Mouse (Mus musculus): Measurements from ENCODE around the gene Plekha7. TPM values are rescaled to one million over a fixed set of nuclear protein-coding genes. Genes with fewer than 3 reads are reported as not detected.

Plekha7 gene
- polyA plus RNA-seq, 1 experiment from 2014 or later: 11.8 TPM

DNA sequence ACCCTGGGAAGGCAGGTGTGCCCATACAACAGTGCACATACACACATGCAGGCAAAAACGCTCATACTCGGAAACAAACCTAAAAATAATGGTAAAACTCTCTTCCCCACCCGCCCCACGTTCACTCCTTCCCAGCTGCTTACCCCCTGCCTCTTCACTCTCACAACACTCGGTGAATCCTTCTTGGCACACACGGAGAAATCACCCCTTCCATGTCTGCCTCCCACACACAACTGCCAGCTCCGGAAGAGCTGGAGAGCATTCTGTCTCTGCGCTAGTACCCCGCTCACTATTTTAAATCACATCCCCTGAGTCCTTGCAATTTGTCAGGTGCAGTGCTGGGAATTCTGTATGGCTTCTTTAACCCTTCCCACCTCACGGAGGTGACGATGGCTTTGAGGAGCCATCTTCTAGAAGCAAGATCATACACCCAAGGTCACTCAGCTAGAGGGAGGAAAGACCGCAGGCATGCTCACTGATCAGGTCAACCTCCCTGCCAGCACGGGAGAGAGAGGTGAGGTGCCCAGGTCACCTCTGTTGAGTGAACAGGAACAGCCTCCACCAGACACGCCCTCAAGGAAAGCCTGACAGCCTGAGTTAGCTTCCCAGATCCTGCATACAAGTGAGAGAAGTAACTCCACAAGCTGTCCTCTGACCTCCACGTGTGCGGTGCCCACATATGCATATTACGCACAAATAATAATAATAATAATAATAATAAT, 49.6 kb downstream of the Plekha7 start:
- Histone ChIP-seq H3K27me3 (ENCODE audit: insufficient read depth, low read length) (no peaks in the 10 kb centered on the region), H3K36me3 (ENCODE audit: insufficient read depth, low read length) (no peaks in the 10 kb centered on the region), H3K9ac (ENCODE audit: low read depth, low read length) (no peak overlapping the region), H3K4me1 (replicated peaks; ENCODE audit: insufficient read depth, low read length) (peaks cover 10% of the 10 kb centered on the region; the same call in 1 of the 2 replicates), H3K4me2 (ENCODE audit: low read length) (no peak overlapping the region), H3K9me3 (replicated peaks; ENCODE audit: low read length) (no peaks in the 10 kb centered on the region), H3K27ac (no peak overlapping the region; the same call in 1 of the 2 replicates), H3K4me3 (replicated peaks; ENCODE audit: low read depth, low read length) (no peak overlapping the region)
- TF ChIP-seq CTCF (IDR thresholded peaks at IDR 0.05; ENCODE audit: low read depth): no peak
- 50% methylated on average over 17 of the region's 17 CpGs for WGBS
- ATAC-seq (replicated peaks; ENCODE audit: low FRiP score, low read depth): peak; percentile 48; the same call in 1 of the 2 replicates
- DNase-seq (ENCODE audit: low spot score): peak; percentile 49

DNA sequence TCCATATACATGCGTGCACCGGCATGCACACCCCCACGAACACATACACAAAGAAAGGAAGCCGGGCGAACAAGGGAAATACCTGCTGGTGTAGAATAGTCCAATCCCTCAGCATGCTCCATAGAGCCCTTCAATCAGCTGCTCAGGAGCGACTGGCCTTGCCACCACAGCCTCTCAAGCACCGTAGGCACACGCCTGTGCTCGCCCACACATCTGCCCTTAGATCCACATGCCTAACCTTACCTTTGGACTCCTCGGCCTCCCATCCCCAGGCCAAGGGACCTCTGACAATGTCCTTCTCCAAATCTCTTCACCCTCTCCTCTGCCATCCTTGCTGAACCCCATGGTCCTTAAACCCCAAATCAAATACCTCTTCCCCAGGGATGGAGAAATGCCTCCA, 50.2 kb downstream of the Plekha7 start:
- TF ChIP-seq CTCF (IDR thresholded peaks at IDR 0.05; ENCODE audit: low read depth): no peak
- Histone ChIP-seq H3K4me2 (ENCODE audit: low read length) (no peak overlapping the region), H3K9me3 (replicated peaks; ENCODE audit: low read length) (no peaks in the 10 kb centered on the region), H3K36me3 (ENCODE audit: insufficient read depth, low read length) (no peaks in the 10 kb centered on the region), H3K27ac (no peak overlapping the region), H3K4me3 (replicated peaks; ENCODE audit: low read depth, low read length) (no peak overlapping the region), H3K4me1 (replicated peaks; ENCODE audit: insufficient read depth, low read length) (peaks cover 6% of the 10 kb centered on the region; the same call in 1 of the 2 replicates), H3K9ac (ENCODE audit: low read depth, low read length) (no peak overlapping the region), H3K27me3 (ENCODE audit: insufficient read depth, low read length) (no peaks in the 10 kb centered on the region)
- WGBS: 81% methylated on average over 10 of the region's 10 CpGs
- DNase-seq (ENCODE audit: low spot score): no peak
- no peak for ATAC-seq (replicated peaks; ENCODE audit: low FRiP score, low read depth)

DNA sequence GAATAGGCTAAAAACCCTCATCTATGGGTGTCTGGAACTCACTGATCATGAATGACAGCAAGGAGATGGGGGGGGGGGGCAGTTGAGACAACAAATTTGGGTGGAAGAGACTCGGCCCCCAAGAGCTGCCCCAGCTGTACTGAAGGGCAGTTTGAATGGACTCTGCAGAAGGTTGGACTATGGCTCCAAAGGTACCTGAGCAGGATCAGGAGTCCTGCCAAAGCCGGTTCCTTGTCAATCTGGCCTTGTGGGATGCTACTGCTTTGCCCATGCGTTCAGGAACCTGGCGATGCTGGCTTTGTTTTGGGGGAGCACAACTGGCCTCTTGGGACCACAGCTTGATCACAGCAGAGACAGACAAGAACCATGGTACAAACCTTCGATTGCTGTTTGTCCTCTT, 52.5 kb downstream of the Plekha7 start:
- ATAC-seq (replicated peaks; ENCODE audit: low FRiP score, low read depth) (no peak), DNase-seq (ENCODE audit: low spot score) (no peak)
- no peaks in the 10 kb centered on the region for H3K27me3 ChIP-seq (ENCODE audit: insufficient read depth, low read length)
- no peak overlapping the region for H3K4me3 ChIP-seq (replicated peaks; ENCODE audit: low read depth, low read length)
- H3K4me1 ChIP-seq (replicated peaks; ENCODE audit: insufficient read depth, low read length): no peaks in the 10 kb centered on the region; the same call in 1 of the 2 replicates
- H3K9ac ChIP-seq (ENCODE audit: low read depth, low read length): no peak overlapping the region
- no peak overlapping the region for H3K4me2 ChIP-seq (ENCODE audit: low read length)
- 82% methylated on average over 5 of the region's 5 CpGs for whole genome bisulfite sequencing
- H3K36me3 ChIP-seq (ENCODE audit: insufficient read depth, low read length): no peaks in the 10 kb centered on the region
- no peaks in the 10 kb centered on the region for H3K9me3 ChIP-seq (replicated peaks; ENCODE audit: low read length)
- H3K27ac ChIP-seq: no peak overlapping the region
- TF ChIP-seq CTCF (IDR thresholded peaks at IDR 0.05; ENCODE audit: low read depth): no peak

DNA sequence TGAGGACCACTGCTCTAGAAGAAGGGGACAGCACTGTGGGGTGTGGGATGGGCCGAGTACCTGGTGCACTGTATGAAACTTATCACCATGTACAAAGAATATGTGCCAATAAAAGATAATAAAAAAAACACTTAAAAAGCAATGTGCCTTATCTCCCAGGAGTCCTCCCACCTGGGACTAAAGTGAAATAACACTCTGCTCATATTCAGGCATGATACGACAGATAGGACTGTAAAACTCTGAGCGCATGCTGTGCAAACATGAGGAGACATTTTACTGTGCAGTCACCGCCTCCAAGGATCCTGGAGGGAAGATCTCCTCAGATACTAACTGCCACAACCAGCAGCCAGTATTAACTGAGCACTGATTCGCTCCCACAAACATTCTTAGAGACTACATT, 53.5 kb downstream of the Plekha7 start:
- ATAC-seq (replicated peaks; ENCODE audit: low FRiP score, low read depth) (no peak), DNase-seq (ENCODE audit: low spot score) (no peak)
- no peak overlapping the region for H3K4me3 ChIP-seq (replicated peaks; ENCODE audit: low read depth, low read length)
- H3K27me3 ChIP-seq (ENCODE audit: insufficient read depth, low read length): no peaks in the 10 kb centered on the region
- no peaks in the 10 kb centered on the region for H3K36me3 ChIP-seq (ENCODE audit: insufficient read depth, low read length)
- no peak overlapping the region for H3K4me2 ChIP-seq (ENCODE audit: low read length)
- no peak for TF ChIP-seq CTCF (IDR thresholded peaks at IDR 0.05; ENCODE audit: low read depth)
- no peak overlapping the region for H3K27ac ChIP-seq
- WGBS: 87% methylated on average over 5 of the region's 5 CpGs
- H3K9me3 ChIP-seq (replicated peaks; ENCODE audit: low read length): no peaks in the 10 kb centered on the region
- H3K9ac ChIP-seq (ENCODE audit: low read depth, low read length): no peak overlapping the region
- H3K4me1 ChIP-seq (replicated peaks; ENCODE audit: insufficient read depth, low read length): no peaks in the 10 kb centered on the region; the same call in 1 of the 2 replicates

DNA sequence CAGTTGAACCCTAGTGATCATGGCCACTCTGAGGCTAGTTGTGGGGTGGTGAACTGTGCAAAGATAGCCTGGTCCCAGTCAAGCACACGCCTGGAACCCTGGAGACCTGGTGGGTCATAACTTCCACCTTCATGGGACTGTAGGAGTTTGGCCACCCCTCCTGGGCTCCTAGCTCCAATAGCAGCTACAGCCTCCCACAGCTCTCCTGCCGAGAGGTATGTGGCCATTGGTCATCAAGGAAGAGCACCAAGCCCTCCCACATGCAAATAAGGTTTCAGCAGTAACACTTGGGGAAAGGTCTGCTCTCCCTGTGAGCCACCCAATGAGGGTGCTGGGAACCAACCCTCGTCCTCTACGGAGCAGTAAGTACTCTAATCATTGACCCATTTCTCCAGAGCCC, 55.7 kb downstream of the Plekha7 start:
- H3K4me2 ChIP-seq (ENCODE audit: low read length): no peak overlapping the region
- no peaks in the 10 kb centered on the region for H3K27me3 ChIP-seq (ENCODE audit: insufficient read depth, low read length)
- WGBS: 65% methylated on average over 4 of the region's 4 CpGs

DNA sequence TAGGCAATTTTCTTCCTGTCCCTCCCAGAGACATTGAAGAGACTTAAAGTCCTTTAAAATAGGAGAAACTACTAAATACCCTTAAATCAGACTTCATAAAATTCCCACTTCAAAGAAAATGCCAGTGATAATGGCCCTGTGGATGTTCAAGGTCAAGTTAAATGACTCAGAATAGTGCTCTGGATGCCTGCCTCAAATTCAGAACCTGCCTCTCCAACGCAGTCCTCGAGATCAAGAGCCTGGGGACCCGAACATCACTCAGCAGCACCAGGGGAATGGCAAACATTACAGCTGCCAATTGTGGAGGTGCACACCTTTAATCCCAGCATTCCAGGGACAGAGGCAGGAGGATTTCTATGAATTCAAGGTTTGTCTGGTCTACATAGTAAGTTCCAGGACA, 56.7 kb downstream of the Plekha7 start:
- WGBS: 71% methylated on average over 3 of the region's 3 CpGs
- Histone ChIP-seq H3K9me3 (replicated peaks; ENCODE audit: low read length) (no peaks in the 10 kb centered on the region), H3K27me3 (ENCODE audit: insufficient read depth, low read length) (no peaks in the 10 kb centered on the region), H3K4me1 (replicated peaks; ENCODE audit: insufficient read depth, low read length) (peaks cover 3% of the 10 kb centered on the region; the same call in 1 of the 2 replicates), H3K9ac (ENCODE audit: low read depth, low read length) (no peak overlapping the region), H3K27ac (no peak overlapping the region), H3K4me2 (ENCODE audit: low read length) (no peak overlapping the region), H3K36me3 (ENCODE audit: insufficient read depth, low read length) (no peaks in the 10 kb centered on the region), H3K4me3 (replicated peaks; ENCODE audit: low read depth, low read length) (no peak overlapping the region)
- DNase-seq (ENCODE audit: low spot score): no peak
- no peak for TF ChIP-seq CTCF (IDR thresholded peaks at IDR 0.05; ENCODE audit: low read depth)
- no peak for ATAC-seq (replicated peaks; ENCODE audit: low FRiP score, low read depth)

More for the DNA sequence above, 55.7 kb downstream of the Plekha7 start:
- H3K4me3 ChIP-seq (replicated peaks; ENCODE audit: low read depth, low read length): no peak overlapping the region
- TF ChIP-seq CTCF (IDR thresholded peaks at IDR 0.05; ENCODE audit: low read depth): no peak
- DNase-seq (ENCODE audit: low spot score) (no peak), ATAC-seq (replicated peaks; ENCODE audit: low FRiP score, low read depth) (no peak)
- no peak overlapping the region for H3K9ac ChIP-seq (ENCODE audit: low read depth, low read length)
- no peaks in the 10 kb centered on the region for H3K9me3 ChIP-seq (replicated peaks; ENCODE audit: low read length)
- H3K27ac ChIP-seq: no peak overlapping the region
- H3K4me1 ChIP-seq (replicated peaks; ENCODE audit: insufficient read depth, low read length): no peaks in the 10 kb centered on the region
- H3K36me3 ChIP-seq (ENCODE audit: insufficient read depth, low read length): no peaks in the 10 kb centered on the region

Measured in kidney, postnatal 0 days (tissue).